Mouse (Mus musculus) v-Abl transformed pro-B cells (cell line): Measurements from ENCODE around the gene Arap1.

Experiments
- in situ Hi-C, 2 experiments: fragments of 400-800 bp; cut with MboI; formaldehyde crosslinking; loops; one replicate each; pipeline ENCODE4 v1.15.1; 2025; ENCODE audit not compliant: unreplicated experiment in 2 of 2

Arap1 gene

GRCm38 (mm10) chr7:101459305-101459813, 111.5 kb downstream of the Arap1 start:
- in situ Hi-C loops = no loop called here

GRCm38 (mm10) chr7:101459923-101460607, 112.2 kb downstream of the Arap1 start:
- in situ Hi-C loops = no loop called here

- in situ Hi-C loops = no loop called here
These were observed 112.7 kb downstream of the Arap1 start for GRCm38 (mm10) chr7:101460608-101460957.

GRCm38 (mm10) chr7:101461571-101461970, 113.7 kb downstream of the Arap1 start:
- in situ Hi-C loops = no loop called here
